Mouse (Mus musculus) cerebral cortex, adult 2 months (tissue): ENCODE data around the gene Pip5k1b.

Source experiments
- WGBS: fragments of 180-500 bp; shearing (Covaris S2); methylation state at CpG from one replicate; pipeline ENCODE4 v1.1.7; 2018; 5-methylcytosine and 5-hydroxymethylcytosine counted together

The Pip5k1b gene

GRCm38 (mm10) chr19:24259390-24260351 lies 296.0 kb downstream of the Pip5k1b start:
- 50% methylated on average over 12 of the region's 12 CpGs for WGBS

- 84% methylated on average over 5 of the region's 5 CpGs for WGBS
These were observed 297.3 kb downstream of the Pip5k1b start for GRCm38 (mm10) chr19:24258368-24258767.

GRCm38 (mm10) chr19:24257962-24258361 lies 297.7 kb downstream of the Pip5k1b start:
- 93% methylated on average over 6 of the region's 6 CpGs for WGBS

- 43% methylated on average over 9 of the region's 9 CpGs for WGBS
These were observed 301.9 kb downstream of the Pip5k1b start for GRCm38 (mm10) chr19:24253657-24254260.

GRCm38 (mm10) chr19:24251869-24252268 lies 303.8 kb downstream of the Pip5k1b start:
- WGBS: 29% methylated on average over 6 of the region's 6 CpGs
